In genomic region chr13:28421309-28421708, GRCm38 (mm10) we compare ENCODE assay signal across 22 mouse cellular contexts.
DNase-seq lines count a peak whose midpoint lies in the region; ATAC-seq lines count a peak whose summit lies in the region.
"Had no signal": no experiment of that assay in that cellular context is flagged by ENCODE, and none has a peak within 500 bp of the region (broad histone marks: within the 10 kb centered on the region; RNA-seq: fewer than 3 reads in every experiment).

No protein-coding gene starts in this region.

- H3K4me1 ChIP-seq in heart, embryonic 13.5 days: peaks cover 71% of the 10 kb centered on the region
- H3K4me1 ChIP-seq in hindbrain, embryonic 14.5 days (replicated peaks; ENCODE audit: control insufficient read depth, insufficient read depth, low read length): peaks cover 53% of the 10 kb centered on the region
- peaks cover 52% of the 10 kb centered on the region for H3K4me1 ChIP-seq in hindbrain, embryonic 12.5 days
- H3K4me1 ChIP-seq in midbrain, embryonic 14.5 days (ENCODE audit: control insufficient read depth, insufficient read depth, low read length): peaks cover 49% of the 10 kb centered on the region
- H3K4me1 ChIP-seq in midbrain, embryonic 15.5 days: peaks cover 51% of the 10 kb centered on the region
- H3K4me1 ChIP-seq in neural tube, embryonic 15.5 days: peaks cover 58% of the 10 kb centered on the region

- no peak for ATAC-seq in heart, embryonic 13.5 days (ENCODE audit: extremely low read depth, insufficient number of reproducible peaks, low FRiP score, low TSS enrichment)
- no peak for ATAC-seq in hindbrain, embryonic 14.5 days (ENCODE audit: low FRiP score)
- no peak for ATAC-seq in hindbrain, embryonic 12.5 days (ENCODE audit: low FRiP score)
- no peak for ATAC-seq in midbrain, embryonic 14.5 days (ENCODE audit: low FRiP score, low TSS enrichment)
- ATAC-seq in midbrain, embryonic 15.5 days (replicated peaks): no peak
- ATAC-seq in neural tube, embryonic 15.5 days (ENCODE audit: low FRiP score): no peak
- ATAC-seq: forebrain, embryonic 15.5 days; lung, postnatal 0 days; Patski had no signal

- peak overlapping the region; percentile 60; the same call in 1 of the 2 replicates for H3K27ac ChIP-seq in heart, embryonic 13.5 days (replicated peaks)
- peak overlapping the region; percentile 97; the same call in 1 of the 2 replicates for H3K27ac ChIP-seq in hindbrain, embryonic 14.5 days
- H3K27ac ChIP-seq in hindbrain, embryonic 12.5 days: no peak overlapping the region
- peak overlapping the region; percentile 93; the same call in 1 of the 2 replicates for H3K27ac ChIP-seq in midbrain, embryonic 14.5 days (replicated peaks; ENCODE audit: low read depth, low read length)
- no peak overlapping the region for H3K27ac ChIP-seq in midbrain, embryonic 15.5 days
- H3K27ac ChIP-seq in neural tube, embryonic 15.5 days (replicated peaks): 0 out of 2 replicates have a peak overlapping the region, but pooled peaks have one; percentile 97
- H3K27ac ChIP-seq: kidney, postnatal 0 days; left cerebral cortex, adult 2 months; macrophage; stomach, postnatal 0 days had no signal

- no peak overlapping the region for H3K9ac ChIP-seq in heart, embryonic 13.5 days
- no peak overlapping the region for H3K9ac ChIP-seq in hindbrain, embryonic 14.5 days
- H3K9ac ChIP-seq in hindbrain, embryonic 12.5 days: no peak overlapping the region
- no peak overlapping the region for H3K9ac ChIP-seq in midbrain, embryonic 14.5 days (replicated peaks; ENCODE audit: low read length)
- H3K9ac ChIP-seq in midbrain, embryonic 15.5 days: no peak overlapping the region
- H3K9ac ChIP-seq in neural tube, embryonic 15.5 days (replicated peaks): no peak overlapping the region
- H3K9ac ChIP-seq: forebrain, embryonic 15.5 days had no signal

- WGBS in heart, embryonic 13.5 days: 42% methylated on average over 3 of the region's 3 CpGs
- 84% methylated on average over 3 of the region's 3 CpGs for WGBS in hindbrain, embryonic 14.5 days
- 82% methylated on average over 3 of the region's 3 CpGs for WGBS in hindbrain, embryonic 12.5 days
- WGBS in midbrain, embryonic 14.5 days: 86% methylated on average over 3 of the region's 3 CpGs
- 79% methylated on average over 3 of the region's 3 CpGs for WGBS in midbrain, embryonic 15.5 days
- WGBS in neural tube, embryonic 15.5 days: 86% methylated on average over 3 of the region's 3 CpGs

- DNase-seq in heart, adult 9 months (ENCODE audit: low spot score in 2 of 2): no peak
- no peak for DNase-seq in hindbrain, embryonic 14.5 days (ENCODE audit: low spot score)
- no peak for DNase-seq in midbrain, embryonic 14.5 days
- DNase-seq: adrenal gland, postnatal 36 days; B cell, adult 2 months; cerebellum, adult 9-10 months; kidney, adult 2 months; right cerebral cortex, postnatal 14 days had no signal

- no peak overlapping the region for H3K4me3 ChIP-seq in heart, embryonic 13.5 days
- no peak overlapping the region for H3K4me3 ChIP-seq in hindbrain, embryonic 14.5 days (replicated peaks; ENCODE audit: low read length)
- no peak overlapping the region for H3K4me3 ChIP-seq in hindbrain, embryonic 12.5 days
- H3K4me3 ChIP-seq in midbrain, embryonic 14.5 days (replicated peaks; ENCODE audit: low read depth, low read length): no peak overlapping the region
- H3K4me3 ChIP-seq in midbrain, embryonic 15.5 days: no peak overlapping the region
- no peak overlapping the region for H3K4me3 ChIP-seq in neural tube, embryonic 15.5 days (replicated peaks)
- H3K4me3 ChIP-seq: forebrain, embryonic 15.5 days; left cerebral cortex, adult 2 months; myocyte had no signal

- H3K4me2 ChIP-seq in heart, embryonic 13.5 days: no peak overlapping the region
- no peak overlapping the region for H3K4me2 ChIP-seq in hindbrain, embryonic 14.5 days (replicated peaks)
- no peak overlapping the region for H3K4me2 ChIP-seq in hindbrain, embryonic 12.5 days (replicated peaks)
- no peak overlapping the region for H3K4me2 ChIP-seq in midbrain, embryonic 14.5 days (ENCODE audit: low read length)
- H3K4me2 ChIP-seq in midbrain, embryonic 15.5 days: no peak overlapping the region
- H3K4me2 ChIP-seq in neural tube, embryonic 15.5 days: no peak overlapping the region

- H3K36me3 ChIP-seq in heart, embryonic 13.5 days: no peaks in the 10 kb centered on the region
- H3K36me3 ChIP-seq in hindbrain, embryonic 14.5 days (replicated peaks; ENCODE audit: control insufficient read depth, insufficient read depth): no peaks in the 10 kb centered on the region
- H3K36me3 ChIP-seq in hindbrain, embryonic 12.5 days: no peaks in the 10 kb centered on the region
- no peaks in the 10 kb centered on the region for H3K36me3 ChIP-seq in midbrain, embryonic 14.5 days (ENCODE audit: control insufficient read depth, insufficient read depth, low read length)
- no peaks in the 10 kb centered on the region for H3K36me3 ChIP-seq in midbrain, embryonic 15.5 days (replicated peaks)
- H3K36me3 ChIP-seq in neural tube, embryonic 15.5 days: no peaks in the 10 kb centered on the region
- H3K36me3 ChIP-seq: forebrain, embryonic 15.5 days; G1E had no signal

- no peaks in the 10 kb centered on the region for H3K27me3 ChIP-seq in heart, embryonic 13.5 days (replicated peaks)
- H3K27me3 ChIP-seq in hindbrain, embryonic 14.5 days (ENCODE audit: control insufficient read depth, insufficient read depth, low read length): no peaks in the 10 kb centered on the region
- H3K27me3 ChIP-seq in hindbrain, embryonic 12.5 days: no peaks in the 10 kb centered on the region
- H3K27me3 ChIP-seq in midbrain, embryonic 14.5 days (ENCODE audit: control insufficient read depth, insufficient read depth, low read length): no peaks in the 10 kb centered on the region
- no peaks in the 10 kb centered on the region for H3K27me3 ChIP-seq in midbrain, embryonic 15.5 days (replicated peaks)
- no peaks in the 10 kb centered on the region for H3K27me3 ChIP-seq in neural tube, embryonic 15.5 days (replicated peaks)
- H3K27me3 ChIP-seq: CH12.LX; forebrain, embryonic 15.5 days; Patski had no signal

- no peaks in the 10 kb centered on the region for H3K9me3 ChIP-seq in heart, embryonic 13.5 days
- no peaks in the 10 kb centered on the region for H3K9me3 ChIP-seq in hindbrain, embryonic 14.5 days (ENCODE audit: control insufficient read depth, low read length)
- H3K9me3 ChIP-seq in hindbrain, embryonic 12.5 days (replicated peaks): no peaks in the 10 kb centered on the region
- H3K9me3 ChIP-seq in midbrain, embryonic 14.5 days (ENCODE audit: control insufficient read depth, low read length): no peaks in the 10 kb centered on the region
- H3K9me3 ChIP-seq in midbrain, embryonic 15.5 days: no peaks in the 10 kb centered on the region
- H3K9me3 ChIP-seq in neural tube, embryonic 15.5 days (replicated peaks): no peaks in the 10 kb centered on the region
- H3K9me3 ChIP-seq: forebrain, embryonic 15.5 days; G1E had no signal

Comparison
In these comparisons a context has a peak if more than half of its experiments do, and no peak if none do; other contexts are left out.
1. H3K27ac ChIP-seq: peak in heart, embryonic 13.5 days (single experiment), hindbrain, embryonic 14.5 days (single experiment), midbrain, embryonic 14.5 days (single experiment) and neural tube, embryonic 15.5 days (single experiment); none in hindbrain, embryonic 12.5 days (single experiment) and midbrain, embryonic 15.5 days (single experiment).